Mouse (Mus musculus): ENCODE results near the gene Drosha. TPM values are rescaled to one million over a fixed set of nuclear protein-coding genes. Genes with fewer than 3 reads are reported as not detected.
"Not testable (repeated sequence)": the region's sequence is repeated elsewhere in the genome, so short reads cannot be mapped to it uniquely, and the experiment has no call there.

Drosha gene
- polyA plus RNA-seq, 1 experiment from 2014 or later, result 44.7 TPM

DNA sequence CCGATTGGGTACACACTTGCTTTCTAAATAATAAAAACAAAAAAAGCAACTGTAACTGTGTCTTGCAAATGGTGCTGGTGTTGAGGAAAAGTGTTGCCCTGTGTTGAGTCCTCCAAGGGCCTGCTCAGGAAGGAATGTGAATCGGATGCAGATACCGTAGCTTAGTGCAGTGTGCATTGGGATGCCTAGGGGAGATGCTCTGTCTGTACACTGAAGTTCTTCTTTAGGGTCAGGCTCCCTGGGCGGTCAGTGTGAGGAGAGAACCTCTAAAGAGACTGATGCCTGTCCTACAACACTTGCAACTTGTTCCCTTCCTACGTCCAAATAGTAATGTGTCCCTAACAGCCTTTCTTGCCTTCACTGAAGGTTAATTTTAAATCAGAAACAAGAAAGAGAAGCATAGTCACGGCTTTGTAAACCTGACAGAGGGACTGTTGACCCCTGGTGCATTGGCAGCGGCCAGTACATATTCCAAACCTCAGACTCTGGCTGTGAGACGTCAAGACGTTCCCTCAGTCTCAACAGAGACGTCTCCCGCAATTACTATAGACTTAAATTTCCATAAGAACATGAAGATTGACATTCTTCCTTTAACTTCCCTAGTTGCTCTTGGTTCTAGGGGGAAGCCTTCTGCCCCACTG is 94.8 kb downstream of the Drosha start:
- H3K27ac ChIP-seq, result peak overlapping the region; percentile 16; the same call in 1 of the 2 replicates
- H3K9ac ChIP-seq; H3K4me2 ChIP-seq; H3K4me1 ChIP-seq; H3K27me3 ChIP-seq; H3K4me3 ChIP-seq (replicated peaks); ATAC-seq (replicated peaks; ENCODE audit: low FRiP score); H3K9me3 ChIP-seq (replicated peaks): not testable (repeated sequence)
- H3K36me3 ChIP-seq, result peaks cover 86% of the 10 kb centered on the region
- WGBS, result 87% methylated on average over 11 of the region's 11 CpGs

DNA sequence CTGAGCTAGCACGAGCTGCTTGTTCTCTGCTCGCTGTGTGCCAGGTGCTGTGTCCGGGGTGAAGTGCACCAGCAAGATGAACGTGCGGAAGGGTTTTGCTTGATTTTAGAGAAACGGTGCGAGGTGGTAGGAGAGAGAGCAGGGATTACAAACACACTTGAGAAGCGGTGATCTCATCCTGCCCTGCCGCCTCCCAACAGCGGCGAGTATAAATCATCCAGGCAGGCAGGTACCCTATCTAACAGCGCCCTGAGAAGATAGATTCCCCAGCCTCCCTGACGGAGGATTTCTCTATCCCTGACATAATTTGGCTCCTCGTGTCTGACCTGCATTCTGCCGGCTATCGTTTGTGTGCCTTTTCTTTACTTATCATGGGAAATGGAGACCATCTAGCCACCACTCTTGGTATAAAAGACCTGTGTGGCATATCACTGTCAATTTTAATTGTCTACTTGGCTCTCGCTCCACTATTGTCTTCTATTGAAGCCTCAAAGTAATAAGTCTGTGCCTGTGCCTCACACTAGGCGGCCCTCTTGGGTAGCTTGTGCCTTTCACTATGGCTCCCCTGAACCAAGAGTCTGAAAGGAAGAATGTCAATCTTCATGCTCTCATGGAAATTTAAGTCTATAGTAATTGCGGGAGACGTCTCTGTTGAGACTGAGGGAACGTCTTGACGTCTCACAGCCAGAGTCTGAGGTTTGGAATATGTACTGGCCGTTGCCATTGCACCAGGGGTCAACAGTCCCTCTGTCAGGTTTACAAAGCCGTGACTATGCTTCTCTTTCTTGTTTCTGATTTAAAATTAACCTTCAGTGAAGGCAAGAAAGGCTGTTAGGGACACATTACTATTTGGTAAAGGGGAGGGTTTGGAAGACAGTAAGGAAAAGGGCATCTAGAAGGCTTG is 95.6 kb downstream of the Drosha start:
- WGBS, result 77% methylated on average over 24 of the region's 24 CpGs

DNA sequence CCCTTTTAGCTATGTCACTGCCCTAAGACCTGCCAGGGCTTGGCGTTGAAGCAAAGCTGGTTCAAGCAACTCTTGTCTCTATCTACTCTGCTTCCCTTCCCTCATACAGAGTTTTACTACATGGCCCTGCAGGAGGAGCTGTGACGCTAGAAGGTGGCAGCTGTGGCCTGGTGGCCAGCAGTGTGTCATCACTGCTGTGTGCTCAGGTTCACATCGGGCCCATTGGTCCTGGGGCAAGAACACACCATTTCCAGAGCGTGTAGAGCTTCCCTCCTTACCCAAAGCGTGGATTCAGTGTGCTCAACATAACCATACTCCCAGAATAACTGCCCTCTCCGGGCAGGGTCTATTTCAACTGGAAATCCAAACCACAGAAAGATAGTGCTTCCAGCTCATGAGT is 97.3 kb downstream of the Drosha start:
- H3K4me1 ChIP-seq, result no peaks in the 10 kb centered on the region
- H3K4me2 ChIP-seq, result no peak overlapping the region
- H3K4me3 ChIP-seq (replicated peaks), result no peak overlapping the region
- H3K27ac ChIP-seq, result no peak overlapping the region
- 92% methylated on average over 6 of the region's 6 CpGs for WGBS
- no peaks in the 10 kb centered on the region for H3K27me3 ChIP-seq
- H3K9me3 ChIP-seq (replicated peaks), result no peaks in the 10 kb centered on the region
- no peak overlapping the region for H3K9ac ChIP-seq
- H3K36me3 ChIP-seq, result peaks cover 87% of the 10 kb centered on the region
- ATAC-seq (replicated peaks; ENCODE audit: low FRiP score), result no peak

More for the DNA sequence above, 95.6 kb downstream of the Drosha start:
- Histone ChIP-seq H3K4me1 (no peaks in the 10 kb centered on the region), H3K4me3 (replicated peaks) (no peak overlapping the region), H3K36me3 (peaks cover 87% of the 10 kb centered on the region), H3K27me3 (no peaks in the 10 kb centered on the region), H3K9ac (no peak overlapping the region), H3K27ac (peak overlapping the region; percentile 16; the same call in 1 of the 2 replicates), H3K9me3 (replicated peaks) (no peaks in the 10 kb centered on the region), H3K4me2 (no peak overlapping the region)
- peak; percentile 68 for ATAC-seq (replicated peaks; ENCODE audit: low FRiP score)

DNA sequence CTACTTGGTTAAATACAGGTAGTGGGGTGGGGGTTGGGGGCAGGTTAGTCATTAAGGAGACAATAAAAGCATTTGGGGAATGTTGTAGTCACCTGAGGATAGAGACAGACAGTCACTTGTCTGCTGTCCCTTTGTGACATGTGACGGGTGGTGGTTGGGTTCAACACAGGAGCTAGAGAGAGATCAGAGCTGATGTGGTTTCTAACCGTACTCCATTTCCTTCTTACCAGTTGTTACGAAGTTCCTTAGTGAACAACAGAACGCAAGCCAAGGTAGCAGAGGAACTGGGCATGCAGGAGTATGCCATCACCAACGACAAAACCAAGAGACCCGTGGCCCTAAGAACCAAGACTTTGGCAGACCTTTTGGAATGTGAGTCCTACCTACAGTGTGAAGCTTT is 99.2 kb downstream of the Drosha start:
- no peak overlapping the region for H3K9ac ChIP-seq
- ATAC-seq (replicated peaks; ENCODE audit: low FRiP score), result no peak
- H3K27me3 ChIP-seq, result no peaks in the 10 kb centered on the region
- 96% methylated on average over 6 of the region's 6 CpGs for WGBS
- H3K4me1 ChIP-seq, result no peaks in the 10 kb centered on the region
- no peaks in the 10 kb centered on the region for H3K9me3 ChIP-seq (replicated peaks)
- H3K36me3 ChIP-seq, result peaks cover 82% of the 10 kb centered on the region
- no peak overlapping the region for H3K4me3 ChIP-seq (replicated peaks)
- H3K4me2 ChIP-seq, result no peak overlapping the region
- no peak overlapping the region for H3K27ac ChIP-seq

DNA sequence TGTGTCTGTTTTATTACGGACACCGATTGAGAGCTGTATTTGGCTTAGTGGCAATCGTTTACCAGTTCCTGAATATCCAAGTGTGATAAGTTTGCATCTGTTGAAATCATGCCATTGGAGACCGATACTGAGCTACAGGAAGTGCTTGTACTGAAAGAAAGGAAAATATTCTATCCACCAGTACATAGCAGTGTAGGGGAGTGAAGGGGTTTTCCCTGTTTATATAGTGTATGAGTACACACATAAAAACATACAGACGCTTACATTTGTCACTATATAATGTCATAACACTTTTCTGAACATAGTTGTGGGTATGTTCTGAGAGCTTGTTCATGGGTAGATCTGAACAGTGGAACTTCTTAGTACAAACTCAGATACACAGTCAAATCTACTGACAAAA is 106.9 kb downstream of the Drosha start:
- Histone ChIP-seq H3K27me3 (no peaks in the 10 kb centered on the region), H3K9me3 (replicated peaks) (no peaks in the 10 kb centered on the region), H3K36me3 (peaks cover 67% of the 10 kb centered on the region), H3K4me1 (no peaks in the 10 kb centered on the region), H3K9ac (no peak overlapping the region), H3K4me3 (replicated peaks) (no peak overlapping the region), H3K27ac (no peak overlapping the region), H3K4me2 (no peak overlapping the region)
- ATAC-seq (replicated peaks; ENCODE audit: low FRiP score), result no peak
- WGBS, result 77% methylated on average over 5 of the region's 5 CpGs

DNA sequence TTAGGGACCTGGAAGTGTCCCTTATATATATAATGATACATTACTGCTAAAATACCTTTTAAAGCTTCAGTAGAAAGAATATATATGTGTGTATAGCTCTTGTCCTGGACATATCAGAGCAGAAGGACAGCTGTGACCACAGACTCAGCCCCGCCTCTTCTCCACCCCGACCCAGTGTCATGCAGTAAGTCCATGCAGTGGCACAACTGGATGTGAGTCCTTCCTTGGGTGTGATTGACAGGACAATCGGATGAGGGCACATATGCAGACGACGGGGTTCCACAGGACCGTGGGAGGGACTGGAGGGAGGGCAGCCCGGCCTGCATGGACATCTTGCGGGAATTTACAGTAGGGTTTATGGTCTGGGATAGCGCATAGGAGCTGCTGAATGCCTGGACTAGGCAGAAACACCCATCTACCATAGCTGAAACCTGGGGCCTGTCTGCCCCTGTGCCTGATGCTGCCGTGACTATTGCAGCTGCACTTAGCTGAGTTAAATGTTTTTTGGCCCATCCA is 111.7 kb downstream of the Drosha start:
- H3K27me3 ChIP-seq, result no peaks in the 10 kb centered on the region
- peaks cover 10% of the 10 kb centered on the region; the same call in 1 of the 2 replicates for H3K4me1 ChIP-seq
- no peak for ATAC-seq (replicated peaks; ENCODE audit: low FRiP score)
- no peak overlapping the region for H3K9ac ChIP-seq
- peaks cover 28% of the 10 kb centered on the region for H3K36me3 ChIP-seq
- no peaks in the 10 kb centered on the region for H3K9me3 ChIP-seq (replicated peaks)
- no peak overlapping the region for H3K27ac ChIP-seq
- no peak overlapping the region for H3K4me2 ChIP-seq
- no peak overlapping the region for H3K4me3 ChIP-seq (replicated peaks)
- WGBS, result 89% methylated on average over 10 of the region's 10 CpGs

DNA sequence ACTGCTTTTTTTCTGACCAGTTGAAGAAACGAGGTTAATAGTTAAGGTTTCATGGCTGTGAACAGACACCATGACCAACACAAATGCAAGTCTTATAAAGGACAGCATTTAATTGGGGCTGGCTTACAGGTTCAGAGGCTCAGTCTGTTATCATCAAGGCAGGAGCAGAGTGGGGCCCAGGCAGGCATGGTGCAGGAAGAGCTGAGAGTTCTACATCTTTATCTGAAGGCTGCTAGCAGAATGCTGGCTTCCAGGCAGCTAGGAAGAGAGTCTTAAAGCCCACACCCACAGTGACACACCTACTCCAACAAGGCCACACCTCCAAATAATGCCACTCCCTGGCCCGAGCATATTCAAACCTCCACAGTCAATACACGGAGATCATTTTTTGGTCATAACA is 112.7 kb downstream of the Drosha start:
- peaks cover 20% of the 10 kb centered on the region for H3K36me3 ChIP-seq
- not testable (repeated sequence) for H3K9ac ChIP-seq; H3K27ac ChIP-seq; H3K9me3 ChIP-seq (replicated peaks); H3K4me2 ChIP-seq; ATAC-seq (replicated peaks; ENCODE audit: low FRiP score); H3K4me3 ChIP-seq (replicated peaks); H3K27me3 ChIP-seq
- H3K4me1 ChIP-seq, result peaks cover 15% of the 10 kb centered on the region; the same call in 1 of the 2 replicates
- 84% methylated on average over 3 of the region's 3 CpGs for WGBS

DNA sequence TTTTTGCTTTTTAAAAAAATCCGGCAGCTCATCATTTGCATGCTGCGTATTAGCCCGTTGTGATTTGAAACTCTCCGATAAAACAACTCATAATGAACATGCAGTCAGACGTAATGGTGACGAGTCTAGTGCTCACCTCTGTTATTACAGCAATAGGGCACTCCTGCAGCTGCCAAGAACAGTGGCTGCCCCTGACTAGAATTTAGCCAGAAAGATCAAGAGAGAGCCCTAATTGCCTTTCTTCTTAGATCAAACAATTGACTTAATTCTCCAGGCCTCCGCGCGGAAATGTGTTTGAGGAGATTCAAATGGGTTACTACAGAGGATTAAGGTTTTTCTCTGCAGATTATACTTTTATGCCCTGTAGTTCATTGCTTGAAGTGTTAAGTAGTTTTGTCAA is 116.5 kb downstream of the Drosha start:
- Histone ChIP-seq H3K9ac (no peak overlapping the region), H3K4me3 (replicated peaks) (no peak overlapping the region), H3K9me3 (replicated peaks) (no peaks in the 10 kb centered on the region), H3K27me3 (no peaks in the 10 kb centered on the region), H3K4me2 (0 out of 2 replicates have a peak overlapping the region, but pooled peaks have one; percentile 0), H3K4me1 (peaks cover 15% of the 10 kb centered on the region; the same call in 1 of the 2 replicates), H3K36me3 (peaks cover 7% of the 10 kb centered on the region; the same call in 1 of the 2 replicates), H3K27ac (no peak overlapping the region)
- WGBS, result 50% methylated on average over 9 of the region's 9 CpGs
- ATAC-seq (replicated peaks; ENCODE audit: low FRiP score), result no peak

DNA sequence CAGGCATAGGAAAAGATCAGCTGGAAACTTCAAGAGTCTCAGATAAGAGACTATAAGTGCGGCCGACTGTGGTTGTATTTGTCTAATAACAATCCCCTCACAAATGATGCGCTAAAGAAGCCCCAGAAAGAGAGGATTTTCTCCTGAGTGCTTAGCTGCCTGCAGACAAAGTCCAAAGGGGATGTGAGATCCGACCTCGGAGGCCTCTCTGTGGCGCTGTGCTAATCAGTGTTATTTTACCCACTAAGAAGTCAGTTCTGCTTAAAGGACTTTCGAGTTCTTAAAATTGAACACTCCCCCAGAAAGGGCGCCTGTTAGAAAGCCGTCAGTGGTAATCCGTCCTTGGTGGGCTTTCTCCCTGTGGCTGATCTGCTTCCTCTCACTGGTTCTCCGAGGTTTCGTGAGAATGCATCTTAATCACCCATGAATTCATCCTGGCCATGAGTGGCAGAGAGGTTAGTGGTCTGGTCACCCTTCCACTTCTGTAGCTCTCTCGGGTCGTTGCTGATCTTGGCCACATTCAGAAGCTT is 117.1 kb downstream of the Drosha start:
- Histone ChIP-seq H3K4me1 (peaks cover 15% of the 10 kb centered on the region; the same call in 1 of the 2 replicates), H3K27me3 (no peaks in the 10 kb centered on the region), H3K4me3 (replicated peaks) (no peak overlapping the region), H3K36me3 (0 out of 2 replicates have a peak, but pooled peaks cover under 1% of the 10 kb centered on the region), H3K9me3 (replicated peaks) (no peaks in the 10 kb centered on the region), H3K27ac (no peak overlapping the region), H3K9ac (no peak overlapping the region), H3K4me2 (peak overlapping the region; percentile 0; the same call in 1 of the 2 replicates)
- 34% methylated on average over 14 of the region's 14 CpGs for WGBS
- ATAC-seq (replicated peaks; ENCODE audit: low FRiP score), result no peak

DNA sequence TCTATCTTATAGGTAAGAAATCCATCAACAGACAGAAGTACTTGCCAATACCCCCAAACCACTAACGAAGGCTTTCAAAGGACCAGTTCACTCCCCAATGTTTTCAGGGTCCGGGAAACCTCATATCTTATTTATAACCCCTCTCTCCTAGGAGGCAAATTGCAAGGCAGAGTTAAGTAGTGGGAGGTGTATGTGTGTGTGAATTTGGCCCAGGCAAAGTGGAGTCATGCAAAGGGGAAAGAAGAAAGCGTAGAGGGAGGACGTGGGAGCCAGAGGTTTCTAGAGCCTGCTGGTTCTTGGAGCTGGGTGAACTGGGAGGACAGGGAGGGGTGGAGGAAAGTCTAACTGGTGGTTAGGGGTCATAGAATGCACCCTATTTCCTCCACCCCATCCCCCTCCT is 117.8 kb downstream of the Drosha start:
- H3K27ac ChIP-seq, result no peak overlapping the region
- peaks cover 15% of the 10 kb centered on the region; the same call in 1 of the 2 replicates for H3K4me1 ChIP-seq
- no peak overlapping the region for H3K4me2 ChIP-seq
- no peak overlapping the region for H3K9ac ChIP-seq
- no peaks in the 10 kb centered on the region for H3K27me3 ChIP-seq
- WGBS, result 76% methylated on average over 4 of the region's 4 CpGs
- 0 out of 2 replicates have a peak, but pooled peaks have one; percentile 52 for ATAC-seq (replicated peaks; ENCODE audit: low FRiP score)
- no peaks in the 10 kb centered on the region for H3K36me3 ChIP-seq
- no peaks in the 10 kb centered on the region for H3K9me3 ChIP-seq (replicated peaks)
- H3K4me3 ChIP-seq (replicated peaks), result no peak overlapping the region

DNA sequence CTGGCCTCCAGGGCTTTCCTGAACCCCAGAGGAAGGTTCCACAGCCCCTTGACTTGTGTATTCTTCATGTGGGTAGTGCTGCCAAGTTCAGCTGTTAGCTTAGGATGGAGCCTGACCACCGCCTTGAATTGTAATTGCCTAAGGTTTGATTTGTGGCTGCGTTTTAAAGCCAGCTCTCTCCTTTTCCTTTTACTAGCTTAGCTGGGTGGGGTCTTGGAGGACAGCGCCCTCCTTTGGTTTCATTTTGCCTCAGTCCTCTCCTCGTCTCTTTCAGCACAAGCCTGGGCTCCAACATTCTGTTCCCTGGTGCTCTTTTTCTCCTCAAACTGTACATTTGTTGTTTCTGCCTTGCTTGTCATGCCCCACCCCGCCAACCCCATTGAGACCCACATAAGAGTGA is 133.4 kb downstream of the Drosha start:
- Histone ChIP-seq H3K9me3 (replicated peaks) (0 out of 2 replicates have a peak, but pooled peaks cover 6% of the 10 kb centered on the region), H3K4me1 (no peaks in the 10 kb centered on the region), H3K9ac (no peak overlapping the region), H3K4me3 (replicated peaks) (no peak overlapping the region), H3K36me3 (no peaks in the 10 kb centered on the region), H3K4me2 (no peak overlapping the region), H3K27ac (no peak overlapping the region), H3K27me3 (no peaks in the 10 kb centered on the region)
- ATAC-seq (replicated peaks; ENCODE audit: low FRiP score), result no peak
- 81% methylated on average over 5 of the region's 5 CpGs for WGBS

DNA sequence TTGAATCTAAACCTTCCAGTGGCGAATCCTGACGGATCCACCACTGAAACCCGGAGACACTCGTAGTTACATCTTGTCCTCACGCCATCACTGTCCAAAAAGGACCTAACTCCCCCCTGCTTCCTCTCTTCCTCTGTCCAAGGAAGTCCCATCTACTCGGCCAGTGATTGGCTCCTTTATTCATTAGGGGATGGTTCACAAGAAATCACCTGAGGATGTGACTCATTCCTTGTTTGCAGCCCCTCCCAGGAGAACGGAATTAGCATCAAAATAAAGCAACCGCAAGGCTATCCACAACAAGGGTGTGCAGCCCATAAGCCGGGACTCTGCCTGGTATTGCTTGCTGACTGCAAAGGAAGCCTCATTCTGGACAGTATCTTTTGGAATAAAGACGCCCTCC is 137.6 kb downstream of the Drosha start:
- Histone ChIP-seq H3K9me3 (replicated peaks) (no peaks in the 10 kb centered on the region), H3K27ac (no peak overlapping the region), H3K4me2 (no peak overlapping the region), H3K4me3 (replicated peaks) (no peak overlapping the region), H3K36me3 (no peaks in the 10 kb centered on the region), H3K27me3 (no peaks in the 10 kb centered on the region), H3K4me1 (no peaks in the 10 kb centered on the region), H3K9ac (no peak overlapping the region)
- ATAC-seq (replicated peaks; ENCODE audit: low FRiP score), result no peak
- whole genome bisulfite sequencing, result 87% methylated on average over 10 of the region's 10 CpGs

All from kidney, embryonic 15.5 days (tissue).